Mouse (Mus musculus): Measurements from ENCODE around the gene Nacc2. TPM values are rescaled to one million over a fixed set of nuclear protein-coding genes. Genes with fewer than 3 reads are reported as not detected.
A peak's percentile ranks its signal among the peaks of the same experiment; 100 is the strongest.

The Nacc2 gene
- polyA plus RNA-seq, 1 experiment from 2014 or later, result 12.4 TPM

GRCm38 (mm10) chr2:26062742-26063427 is 60.1 kb downstream of the Nacc2 start:
- 81% methylated on average over 13 of the region's 13 CpGs for WGBS
- Histone ChIP-seq H3K9ac (replicated peaks) (no peak overlapping the region), H3K27ac (replicated peaks) (no peak overlapping the region), H3K4me1 (peaks cover 23% of the 10 kb centered on the region), H3K4me2 (replicated peaks) (no peak overlapping the region), H3K27me3 (0 out of 2 replicates have a peak, but pooled peaks cover 2% of the 10 kb centered on the region), H3K9me3 (no peaks in the 10 kb centered on the region), H3K4me3 (no peak overlapping the region), H3K36me3 (no peaks in the 10 kb centered on the region)
- ATAC-seq (replicated peaks), result no peak

- peaks cover 22% of the 10 kb centered on the region for H3K4me1 ChIP-seq
- 0 out of 2 replicates have a peak, but pooled peaks cover 2% of the 10 kb centered on the region for H3K27me3 ChIP-seq
- no peak overlapping the region for H3K9ac ChIP-seq (replicated peaks)
- H3K4me3 ChIP-seq, result no peak overlapping the region
- ATAC-seq (replicated peaks), result no peak
- WGBS, result 79% methylated on average over 4 of the region's 4 CpGs
- H3K36me3 ChIP-seq, result no peaks in the 10 kb centered on the region
- H3K9me3 ChIP-seq, result no peaks in the 10 kb centered on the region
- H3K27ac ChIP-seq (replicated peaks), result no peak overlapping the region
- no peak overlapping the region for H3K4me2 ChIP-seq (replicated peaks)
These were observed 60.8 kb downstream of the Nacc2 start for GRCm38 (mm10) chr2:26062241-26062640.

- 0 out of 2 replicates have a peak, but pooled peaks cover 2% of the 10 kb centered on the region for H3K27me3 ChIP-seq
- no peaks in the 10 kb centered on the region for H3K9me3 ChIP-seq
- H3K36me3 ChIP-seq, result no peaks in the 10 kb centered on the region
- ATAC-seq (replicated peaks), result no peak
- H3K4me2 ChIP-seq (replicated peaks), result no peak overlapping the region
- 65% methylated on average over 21 of the region's 21 CpGs for WGBS
- no peak overlapping the region for H3K4me3 ChIP-seq
- peaks cover 11% of the 10 kb centered on the region for H3K4me1 ChIP-seq
- peak overlapping the region; percentile 8; the same call in 1 of the 2 replicates for H3K27ac ChIP-seq (replicated peaks)
- H3K9ac ChIP-seq (replicated peaks), result no peak overlapping the region
These were observed 61.9 kb downstream of the Nacc2 start for GRCm38 (mm10) chr2:26061018-26061666.

- H3K9ac ChIP-seq (replicated peaks), result no peak overlapping the region
- H3K4me2 ChIP-seq (replicated peaks), result no peak overlapping the region
- 0 out of 2 replicates have a peak, but pooled peaks cover 1% of the 10 kb centered on the region for H3K27me3 ChIP-seq
- peaks cover 9% of the 10 kb centered on the region; the same call in 1 of the 2 replicates for H3K4me1 ChIP-seq
- no peaks in the 10 kb centered on the region for H3K36me3 ChIP-seq
- no peak overlapping the region for H3K27ac ChIP-seq (replicated peaks)
- H3K9me3 ChIP-seq, result no peaks in the 10 kb centered on the region
- H3K4me3 ChIP-seq, result no peak overlapping the region
- ATAC-seq (replicated peaks), result no peak
- WGBS, result 79% methylated on average over 7 of the region's 7 CpGs
These were observed 66.0 kb downstream of the Nacc2 start for GRCm38 (mm10) chr2:26057053-26057452.

- H3K27ac ChIP-seq (replicated peaks), result no peak overlapping the region
- 66% methylated on average over 5 of the region's 5 CpGs for WGBS
These were observed 66.8 kb downstream of the Nacc2 start for GRCm38 (mm10) chr2:26056226-26056625.

GRCm38 (mm10) chr2:26055747-26056102 is 67.3 kb downstream of the Nacc2 start:
- no peaks in the 10 kb centered on the region for H3K9me3 ChIP-seq
- no peak for ATAC-seq (replicated peaks)

More at GRCm38 (mm10) chr2:26056226-26056625, 66.8 kb downstream of the Nacc2 start:
- Histone ChIP-seq H3K4me1 (peaks cover 4% of the 10 kb centered on the region; the same call in 1 of the 2 replicates), H3K36me3 (no peaks in the 10 kb centered on the region), H3K9me3 (no peaks in the 10 kb centered on the region), H3K4me2 (replicated peaks) (no peak overlapping the region), H3K9ac (replicated peaks) (no peak overlapping the region), H3K4me3 (no peak overlapping the region), H3K27me3 (no peaks in the 10 kb centered on the region)
- no peak for ATAC-seq (replicated peaks)

GRCm38 (mm10) chr2:26055046-26055746 is 67.8 kb downstream of the Nacc2 start:
- peak; percentile 41; the same call in 1 of the 2 replicates for ATAC-seq (replicated peaks)
- Histone ChIP-seq H3K9ac (replicated peaks) (no peak overlapping the region), H3K9me3 (no peaks in the 10 kb centered on the region), H3K36me3 (no peaks in the 10 kb centered on the region), H3K4me3 (no peak overlapping the region), H3K4me1 (no peaks in the 10 kb centered on the region), H3K4me2 (replicated peaks) (no peak overlapping the region), H3K27me3 (no peaks in the 10 kb centered on the region; the same call in 1 of the 2 replicates), H3K27ac (replicated peaks) (no peak overlapping the region)
- 37% methylated on average over 8 of the region's 8 CpGs for WGBS

More at GRCm38 (mm10) chr2:26055747-26056102, 67.3 kb downstream of the Nacc2 start:
- Histone ChIP-seq H3K4me1 (no peaks in the 10 kb centered on the region), H3K27me3 (no peaks in the 10 kb centered on the region), H3K9ac (replicated peaks) (no peak overlapping the region), H3K36me3 (no peaks in the 10 kb centered on the region), H3K4me2 (replicated peaks) (no peak overlapping the region), H3K27ac (replicated peaks) (no peak overlapping the region), H3K4me3 (no peak overlapping the region)
- WGBS, result 56% methylated on average over 2 of the region's 2 CpGs

GRCm38 (mm10) chr2:26052806-26053205 is 70.2 kb downstream of the Nacc2 start:
- Histone ChIP-seq H3K4me3 (no peak overlapping the region), H3K36me3 (no peaks in the 10 kb centered on the region), H3K27ac (replicated peaks) (no peak overlapping the region), H3K4me2 (replicated peaks) (no peak overlapping the region), H3K9me3 (no peaks in the 10 kb centered on the region), H3K4me1 (no peaks in the 10 kb centered on the region), H3K27me3 (no peaks in the 10 kb centered on the region; the same call in 1 of the 2 replicates), H3K9ac (replicated peaks) (no peak overlapping the region)
- WGBS, result 65% methylated on average over 4 of the region's 4 CpGs
- ATAC-seq (replicated peaks), result no peak

GRCm38 (mm10) chr2:26048816-26049215 is 74.2 kb downstream of the Nacc2 start:
- H3K27me3 ChIP-seq, result peaks cover 15% of the 10 kb centered on the region; the same call in 1 of the 2 replicates
- H3K36me3 ChIP-seq, result no peaks in the 10 kb centered on the region
- H3K9me3 ChIP-seq, result no peaks in the 10 kb centered on the region
- no peak overlapping the region for H3K4me3 ChIP-seq
- no peak overlapping the region for H3K9ac ChIP-seq (replicated peaks)
- H3K27ac ChIP-seq (replicated peaks), result no peak overlapping the region
- no peaks in the 10 kb centered on the region; the same call in 1 of the 2 replicates for H3K4me1 ChIP-seq
- no peak for ATAC-seq (replicated peaks)
- WGBS, result 73% methylated on average over 5 of the region's 5 CpGs
- H3K4me2 ChIP-seq (replicated peaks), result no peak overlapping the region

GRCm38 (mm10) chr2:26044216-26044615 is 78.8 kb downstream of the Nacc2 start:
- ATAC-seq (replicated peaks), result no peak
- no peak overlapping the region for H3K27ac ChIP-seq (replicated peaks)
- no peak overlapping the region for H3K4me3 ChIP-seq
- WGBS, result 66% methylated on average over 9 of the region's 9 CpGs
- no peak overlapping the region for H3K4me2 ChIP-seq (replicated peaks)
- H3K27me3 ChIP-seq, result peaks cover 26% of the 10 kb centered on the region; the same call in 1 of the 2 replicates
- H3K36me3 ChIP-seq, result no peaks in the 10 kb centered on the region
- H3K4me1 ChIP-seq, result peaks cover 10% of the 10 kb centered on the region
- no peak overlapping the region for H3K9ac ChIP-seq (replicated peaks)
- H3K9me3 ChIP-seq, result no peaks in the 10 kb centered on the region

- Histone ChIP-seq H3K9me3 (no peaks in the 10 kb centered on the region), H3K27me3 (peaks cover 34% of the 10 kb centered on the region; the same call in 1 of the 2 replicates), H3K27ac (replicated peaks) (no peak overlapping the region), H3K9ac (replicated peaks) (no peak overlapping the region), H3K4me1 (peaks cover 10% of the 10 kb centered on the region), H3K36me3 (no peaks in the 10 kb centered on the region), H3K4me3 (no peak overlapping the region), H3K4me2 (replicated peaks) (no peak overlapping the region)
- no peak for ATAC-seq (replicated peaks)
- WGBS, result 87% methylated on average over 3 of the region's 3 CpGs
These were observed 80.4 kb downstream of the Nacc2 start for GRCm38 (mm10) chr2:26042603-26043002.

Data from forebrain, embryonic 15.5 days (tissue).